Mouse (Mus musculus) CD4-positive naive resting alpha-beta T cell, adult 57 days (primary cell): ENCODE results near the gene Kat7. TPM values are rescaled to one million over a fixed set of nuclear protein-coding genes. Genes with fewer than 3 reads are reported as not detected.

Source experiments
- total RNA-seq: library from RNA; stranded (reverse); gene quantifications from one replicate; pipeline ENCODE4 v1.2.4, GENCODE M21; 2023

Gene Kat7
- 112 TPM for total RNA-seq

DNA sequence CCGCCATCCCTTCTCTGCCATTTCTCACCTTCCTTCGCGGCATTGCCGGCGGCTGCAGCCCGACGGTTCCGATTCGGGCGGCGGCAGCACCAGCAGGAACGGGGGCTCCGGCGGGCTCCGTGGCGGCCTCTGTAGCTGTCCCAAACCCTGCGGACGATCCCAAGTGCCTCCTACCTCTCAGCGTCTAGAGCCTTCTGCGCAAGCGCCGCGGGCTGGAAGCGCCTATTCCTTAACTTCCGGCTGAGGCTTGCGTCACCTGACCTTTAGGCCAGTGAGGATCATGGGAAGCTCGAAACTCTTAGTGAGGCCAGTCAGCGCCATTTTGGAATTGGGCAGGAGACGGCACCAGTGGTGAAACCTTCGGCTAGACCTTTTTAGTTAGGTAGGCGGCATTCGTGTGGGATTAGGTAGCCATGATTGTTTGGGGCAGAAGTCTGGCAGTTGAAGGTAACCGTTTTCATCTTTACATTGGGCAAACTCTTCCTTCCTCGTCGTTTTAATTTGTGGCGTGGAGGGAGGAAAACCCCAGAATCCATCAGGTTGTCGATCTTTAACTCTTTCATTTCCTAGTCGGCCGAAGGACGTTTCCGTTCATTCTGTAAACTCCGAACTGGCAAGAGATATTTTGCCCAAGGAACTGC is at the start of gene Kat7:
Kat7 (minus strand) TSS at position 240 of the 641 bp plus-strand sequence.

DNA sequence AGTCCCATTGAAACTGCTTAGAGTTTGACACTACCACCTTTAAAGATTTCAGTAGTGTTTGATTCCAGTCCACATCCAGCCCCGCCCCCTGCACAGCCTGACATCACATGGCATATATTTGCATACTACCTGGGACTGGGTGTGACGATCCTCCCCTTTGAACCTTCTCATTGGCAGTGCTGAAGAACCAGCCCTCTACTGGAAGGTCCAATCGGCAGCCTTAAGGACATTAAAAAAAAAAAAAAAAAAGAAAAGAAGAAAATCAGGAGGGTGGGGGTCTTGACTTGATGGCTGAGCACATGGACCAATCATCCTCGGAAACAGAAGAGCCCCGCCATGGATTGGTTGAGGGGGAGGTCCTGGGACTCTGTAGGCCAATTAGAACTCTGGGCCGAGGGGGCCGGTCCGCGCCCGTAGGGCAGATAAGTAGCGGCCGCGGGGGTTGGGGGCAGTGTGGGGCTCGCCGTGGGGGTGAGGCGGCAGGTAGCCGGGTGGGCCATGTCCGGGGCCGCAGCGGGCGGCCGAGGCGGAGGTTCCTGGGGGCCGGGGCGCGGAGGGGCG is 26.6 kb upstream of the Kat7 start, which contains the start of gene Fam117a:
Fam117a (plus strand) TSS at position 451 of the 561 bp plus-strand sequence.

DNA sequence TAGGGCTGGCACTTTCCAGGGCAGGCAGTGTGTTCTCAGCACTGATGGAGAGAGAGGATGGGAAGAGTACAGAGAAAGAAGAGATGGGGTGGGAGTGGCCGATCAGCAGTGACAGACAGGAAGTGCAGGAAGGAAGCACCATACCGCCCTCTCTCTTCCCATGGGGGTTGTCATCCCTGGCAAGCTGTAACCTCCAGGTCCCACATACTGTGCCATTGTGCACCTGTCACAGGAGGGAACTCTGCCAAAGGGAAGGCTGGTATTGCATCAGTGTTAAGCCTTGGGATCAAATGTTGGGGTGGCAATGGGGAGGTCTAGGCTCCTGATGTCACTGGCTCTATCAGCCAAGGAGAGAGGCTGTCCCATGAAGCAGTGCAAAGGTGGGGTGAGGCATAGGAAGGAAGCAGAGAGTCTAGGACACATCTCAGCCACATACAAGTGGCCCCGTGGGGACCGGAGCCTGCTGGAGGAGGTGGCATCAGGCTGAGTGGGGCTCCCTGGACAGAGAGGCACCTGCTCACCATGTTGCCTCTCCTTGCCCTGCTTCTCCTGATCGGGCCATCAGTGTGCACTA is 48.8 kb downstream of the Kat7 start, which contains the start of gene Tac4:
Tac4 (plus strand) TSS at position 352 of the 574 bp plus-strand sequence.

Other genes starting within 250 kb of the Kat7 start
- gene Itga3, start 233.4 kb downstream of the Kat7 start, total RNA-seq, result 4.7 TPM
- not detected for gene Dlx3, start 190.1 kb downstream of the Kat7 start, total RNA-seq
- gene Dlx4, start 164.0 kb downstream of the Kat7 start, total RNA-seq, result not detected
- not detected for gene Tac4, start 48.7 kb downstream of the Kat7 start, total RNA-seq
- gene Fam117a, start 26.8 kb upstream of the Kat7 start, total RNA-seq, result 82.5 TPM
- 63.4 TPM for gene Slc35b1, start 74.4 kb upstream of the Kat7 start, total RNA-seq
- 98.4 TPM for gene Spop, start 103.8 kb upstream of the Kat7 start, total RNA-seq
- gene Nxph3, start 204.3 kb upstream of the Kat7 start, total RNA-seq, result not detected